Mouse (Mus musculus) heart, embryonic 14.5 days (tissue): ENCODE data around the gene Lsm4. TPM values are rescaled to one million over a fixed set of nuclear protein-coding genes. Genes with fewer than 3 reads are reported as not detected.
A peak's percentile ranks its signal among the peaks of the same experiment; 100 is the strongest.

Experiments used
- ATAC-seq: fragments of 200-750 bp; cut with Nextera tagmentation; 2 replicates; pipeline ENCODE4 v1.8.0; 2017; ENCODE audit warnings: low read depth, moderate TSS enrichment; ENCODE audit not compliant: insufficient number of reproducible peaks, insufficient read depth, low FRiP score
- H3K27ac ChIP-seq, 2 experiments: fragments of 200-500 bp in 1 of 2; fragments of 300-500 bp in 1 of 2; sonication (generic) in 1 of 2; replicated peaks in 1 of 2; 2 replicates each; pipeline ENCODE4 v1.5.1; 2012 to 2014; ENCODE audit warnings: low read depth in 2 of 2, low read length in 2 of 2, control low read depth in 1 of 2, mild to moderate bottlenecking in 1 of 2, mixed read lengths in 1 of 2; ENCODE audit not compliant: control insufficient read depth in 1 of 2, insufficient read depth in 1 of 2
- H3K27me3 ChIP-seq: fragments of 300-500 bp; sonication (generic); 2 replicates; pipeline ENCODE4 v1.6.1; 2014; ENCODE audit warnings: mild to moderate bottlenecking, low read length, control low read depth; ENCODE audit not compliant: control insufficient read depth, insufficient read depth
- H3K36me3 ChIP-seq: fragments of 300-500 bp; sonication (generic); 2 replicates; pipeline ENCODE4 v1.6.1; 2014; ENCODE audit warnings: mild to moderate bottlenecking, control low read depth, low read length, mixed read lengths; ENCODE audit not compliant: control insufficient read depth, insufficient read depth
- H3K4me1 ChIP-seq, 2 experiments: fragments of 200-500 bp in 1 of 2; fragments of 300-500 bp in 1 of 2; sonication (generic) in 1 of 2; 2 replicates each; pipeline ENCODE4 v1.6.1; 2012 to 2014; ENCODE audit warnings: low read length in 2 of 2, control low read depth in 1 of 2, mixed read lengths in 1 of 2; ENCODE audit not compliant: control insufficient read depth in 2 of 2, insufficient read depth in 2 of 2
- H3K4me2 ChIP-seq: fragments of 300-500 bp; sonication (generic); 2 replicates; pipeline ENCODE4 v1.6.1; 2014; ENCODE audit warnings: mild to moderate bottlenecking, low read length
- H3K4me3 ChIP-seq, 2 experiments: fragments of 200-500 bp in 1 of 2; fragments of 300-500 bp in 1 of 2; sonication (generic) in 1 of 2; 2 replicates each; pipeline ENCODE4 v1.5.1; 2012 to 2014; ENCODE audit warnings: low read length in 2 of 2, mild to moderate bottlenecking in 2 of 2, control low read depth in 1 of 2, low read depth in 1 of 2, moderate library complexity in 1 of 2; ENCODE audit not compliant: control insufficient read depth in 1 of 2, insufficient read depth in 1 of 2
- H3K9ac ChIP-seq: fragments of 300-500 bp; sonication (generic); 2 replicates; pipeline ENCODE4 v1.6.1; 2014; ENCODE audit warnings: mild to moderate bottlenecking, low read length
- H3K9me3 ChIP-seq: fragments of 300-500 bp; sonication (generic); 2 replicates; pipeline ENCODE4 v1.6.1; 2016; ENCODE audit warnings: low read length, control low read depth; ENCODE audit not compliant: control insufficient read depth
- WGBS: fragments of 180-500 bp; shearing (Covaris S2); extraction: QIAGEN DNeasy Blood & Tissue Kit; methylation state at CpG from one replicate; pipeline ENCODE4 v1.1.7; 2014; 5-methylcytosine and 5-hydroxymethylcytosine counted together
- polyA plus RNA-seq: library from polyadenylated mRNA; unstranded; fragments of >200 nt; fragmentation: Nextera tagmentation; extraction: Ambion mirVana; gene quantifications from 2 replicates; pipeline ENCODE4 v1.2.1, GENCODE M21; 2014

The Lsm4 gene
- polyA plus RNA-seq, 1 experiment from 2014 or later = 334 TPM

GRCm38 (mm10) chr8:70689892-70690390 lies 16.9 kb downstream of the Lsm4 start:
- no peak for ATAC-seq
- Histone ChIP-seq H3K4me1 (peaks cover 11 to 16% of the 10 kb centered on the region in 2 experiments), H3K9me3 (no peaks in the 10 kb centered on the region), H3K27me3 (no peaks in the 10 kb centered on the region), H3K4me2 (no peak overlapping the region), H3K9ac (0 out of 2 replicates have a peak overlapping the region, but pooled peaks have one; percentile 25), H3K36me3 (no peaks in the 10 kb centered on the region), H3K4me3 (no peak overlapping the region), H3K27ac (no peak overlapping the region)
- 71% methylated on average over 5 of the region's 5 CpGs for WGBS

GRCm38 (mm10) chr8:70691230-70691629 lies 18.2 kb downstream of the Lsm4 start:
- peak overlapping the region; percentile 72 for H3K4me2 ChIP-seq
- peaks cover 22 to 29% of the 10 kb centered on the region in 2 experiments for H3K4me1 ChIP-seq
- no peaks in the 10 kb centered on the region for H3K27me3 ChIP-seq
- H3K27ac ChIP-seq = no peak overlapping the region; a peak in 1 of 4 replicates
- peak overlapping the region in 1 of 2 experiments; percentile 33; a peak in 1 of 4 replicates for H3K4me3 ChIP-seq
- ATAC-seq = no peak
- no peaks in the 10 kb centered on the region for H3K9me3 ChIP-seq
- peak overlapping the region; percentile 72 for H3K9ac ChIP-seq
- WGBS = 82% methylated on average over 4 of the region's 4 CpGs
- no peaks in the 10 kb centered on the region for H3K36me3 ChIP-seq

- 1% methylated on average over 20 of the region's 20 CpGs for WGBS
- H3K4me3 ChIP-seq = peak overlapping the region; percentile 33 to 38
- peak overlapping the region; percentile 72 for H3K9ac ChIP-seq
- no peak overlapping the region; a peak in 1 of 4 replicates for H3K27ac ChIP-seq
- no peak for ATAC-seq
- no peaks in the 10 kb centered on the region for H3K27me3 ChIP-seq
- peak overlapping the region; percentile 72 for H3K4me2 ChIP-seq
- H3K4me1 ChIP-seq = peaks cover 24 to 35% of the 10 kb centered on the region in 2 experiments
- no peaks in the 10 kb centered on the region for H3K9me3 ChIP-seq
- no peaks in the 10 kb centered on the region for H3K36me3 ChIP-seq
Observed at GRCm38 (mm10) chr8:70691727-70692231, 18.7 kb downstream of the Lsm4 start.

GRCm38 (mm10) chr8:70693636-70694035 lies 20.6 kb downstream of the Lsm4 start:
- Histone ChIP-seq H3K4me1 (peaks cover 39 to 49% of the 10 kb centered on the region in 2 experiments), H3K9me3 (no peaks in the 10 kb centered on the region), H3K27ac (no peak overlapping the region), H3K36me3 (no peaks in the 10 kb centered on the region), H3K4me2 (no peak overlapping the region), H3K4me3 (no peak overlapping the region), H3K27me3 (no peaks in the 10 kb centered on the region), H3K9ac (no peak overlapping the region)
- WGBS = 64% methylated on average over 5 of the region's 5 CpGs
- no peak for ATAC-seq

GRCm38 (mm10) chr8:70695318-70696018 lies 22.4 kb downstream of the Lsm4 start:
- Histone ChIP-seq H3K4me1 (peaks cover 39 to 49% of the 10 kb centered on the region in 2 experiments), H3K27me3 (no peaks in the 10 kb centered on the region), H3K27ac (peak overlapping the region; percentile 92 to 100), H3K4me3 (no peak overlapping the region), H3K4me2 (peak overlapping the region; percentile 9; the same call in 1 of the 2 replicates), H3K9me3 (no peaks in the 10 kb centered on the region), H3K36me3 (no peaks in the 10 kb centered on the region), H3K9ac (peak overlapping the region; percentile 76)
- 37% methylated on average over 32 of the region's 32 CpGs for WGBS
- no peak for ATAC-seq

- 6% methylated on average over 29 of the region's 31 CpGs for WGBS
- H3K9me3 ChIP-seq = no peaks in the 10 kb centered on the region
- peaks cover 40 to 54% of the 10 kb centered on the region in 2 experiments for H3K4me1 ChIP-seq
- ATAC-seq = peak; percentile 24; the same call in 1 of the 2 replicates
- H3K4me3 ChIP-seq = peak overlapping the region in 1 of 2 experiments; percentile 14; a peak in 2 of 4 replicates
- peaks cover 6% of the 10 kb centered on the region for H3K36me3 ChIP-seq
- no peaks in the 10 kb centered on the region for H3K27me3 ChIP-seq
- H3K27ac ChIP-seq = peak overlapping the region; percentile 92 to 100
- H3K4me2 ChIP-seq = peak overlapping the region; percentile 85
- H3K9ac ChIP-seq = peak overlapping the region; percentile 76
Observed at GRCm38 (mm10) chr8:70696019-70696885, 23.2 kb downstream of the Lsm4 start.

- no peaks in the 10 kb centered on the region for H3K9me3 ChIP-seq
- WGBS = 24% methylated on average over 4 of the region's 4 CpGs
- H3K36me3 ChIP-seq = peaks cover 11% of the 10 kb centered on the region
- H3K4me2 ChIP-seq = peak overlapping the region; percentile 85
- H3K9ac ChIP-seq = peak overlapping the region; percentile 76
- no peaks in the 10 kb centered on the region for H3K27me3 ChIP-seq
- ATAC-seq = no peak
- peak overlapping the region in 1 of 2 experiments; percentile 14; a peak in 1 of 4 replicates for H3K4me3 ChIP-seq
- H3K27ac ChIP-seq = peak overlapping the region; percentile 79 to 100
- peaks cover 38 to 54% of the 10 kb centered on the region in 2 experiments for H3K4me1 ChIP-seq
Observed at GRCm38 (mm10) chr8:70696946-70697345, 23.9 kb downstream of the Lsm4 start.
